Mouse (Mus musculus) embryonic facial prominence, embryonic 14.5 days (tissue): ENCODE data around the gene Fam107b. TPM values are rescaled to one million over a fixed set of nuclear protein-coding genes. Genes with fewer than 3 reads are reported as not detected.

Experiments
- ATAC-seq: fragments of 200-750 bp; cut with Nextera tagmentation; 2 replicates; pipeline ENCODE4 v1.8.0; 2017; ENCODE audit warnings: low read depth, moderate number of reproducible peaks, moderate TSS enrichment
- DNase-seq: peaks from one replicate; pipeline ENCODE4 v3.0.0-alpha.2; 2015; ENCODE audit warnings: low spot score
- H3K27ac ChIP-seq: fragments of 300-500 bp; sonication (generic); replicated peaks from 2 replicates; pipeline ENCODE4 v1.5.1; 2014; ENCODE audit warnings: low read depth, mild to moderate bottlenecking, low read length, moderate library complexity
- H3K27me3 ChIP-seq: fragments of 300-500 bp; sonication (generic); replicated peaks from 2 replicates; pipeline ENCODE4 v1.6.1; 2014; ENCODE audit warnings: low read length; ENCODE audit not compliant: control insufficient read depth, insufficient read depth
- H3K36me3 ChIP-seq: fragments of 300-500 bp; sonication (generic); 2 replicates; pipeline ENCODE4 v1.6.1; 2014; ENCODE audit warnings: low read length, mixed read lengths; ENCODE audit not compliant: control insufficient read depth, insufficient read depth
- H3K4me1 ChIP-seq: fragments of 300-500 bp; sonication (generic); 2 replicates; pipeline ENCODE4 v1.6.1; 2014; ENCODE audit warnings: antibody characterized with exemption, low read length; ENCODE audit not compliant: control insufficient read depth, insufficient read depth
- H3K4me2 ChIP-seq: fragments of 300-500 bp; sonication (generic); 2 replicates; pipeline ENCODE4 v1.6.1; 2014; ENCODE audit warnings: low read depth, mild to moderate bottlenecking, low read length, moderate library complexity, mixed read lengths
- H3K4me3 ChIP-seq: fragments of 300-500 bp; sonication (generic); 2 replicates; pipeline ENCODE4 v1.5.1; 2014; ENCODE audit warnings: low read depth, mild to moderate bottlenecking, low read length
- H3K9ac ChIP-seq: fragments of 300-500 bp; sonication (generic); 2 replicates; pipeline ENCODE4 v1.6.1; 2014; ENCODE audit warnings: low read depth, mild to moderate bottlenecking, low read length, moderate library complexity, mixed read lengths
- H3K9me3 ChIP-seq: fragments of 300-500 bp; sonication (generic); 2 replicates; pipeline ENCODE4 v1.6.1; 2016; ENCODE audit warnings: low read length; ENCODE audit not compliant: control insufficient read depth
- WGBS: fragments of 180-500 bp; shearing (Covaris S2); extraction: QIAGEN DNeasy Blood & Tissue Kit; methylation state at CpG from one replicate; pipeline ENCODE4 v1.1.7; 2014; 5-methylcytosine and 5-hydroxymethylcytosine counted together
- polyA plus RNA-seq: library from polyadenylated mRNA; unstranded; fragments of >200 nt; fragmentation: Nextera tagmentation; extraction: Ambion mirVana; gene quantifications from 2 replicates; pipeline ENCODE4 v1.2.1, GENCODE M21; 2014

The Fam107b gene
- polyA plus RNA-seq, 1 experiment from 2014 or later, result 40.4 TPM

GRCm38 (mm10) chr2:3594663-3595318 lies 24.5 kb downstream of the Fam107b start:
- 65% methylated on average over 2 of the region's 2 CpGs for WGBS
- no peaks in the 10 kb centered on the region for H3K4me1 ChIP-seq
- no peak overlapping the region for H3K4me3 ChIP-seq
- no peak overlapping the region for H3K9ac ChIP-seq
- H3K9me3 ChIP-seq, result no peaks in the 10 kb centered on the region
- H3K27ac ChIP-seq, result no peak overlapping the region
- no peak overlapping the region for H3K4me2 ChIP-seq
- DNase-seq (no peak), ATAC-seq (no peak)
- no peaks in the 10 kb centered on the region for H3K36me3 ChIP-seq
- no peaks in the 10 kb centered on the region for H3K27me3 ChIP-seq

DNA sequence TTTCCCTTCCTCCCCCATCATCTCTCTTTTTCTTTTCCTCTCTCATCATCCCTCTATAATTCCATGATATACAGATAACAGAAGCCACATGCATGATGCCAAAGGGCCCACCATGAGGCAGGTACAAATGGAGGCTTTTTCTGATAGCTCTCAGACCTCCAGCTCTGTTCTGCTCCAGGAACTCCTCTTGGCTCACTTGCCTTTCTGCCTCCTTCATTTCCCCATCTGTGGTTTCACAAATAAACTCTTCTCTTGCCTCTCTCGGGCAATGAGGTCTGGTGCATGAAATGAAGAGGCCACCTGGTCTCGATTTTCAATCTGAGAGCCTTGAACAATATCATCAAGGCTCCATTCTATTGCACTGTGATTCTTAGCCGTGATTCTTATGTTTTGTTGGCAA lies 30.1 kb downstream of the Fam107b start:
- Histone ChIP-seq H3K9ac (no peak overlapping the region), H3K9me3 (no peaks in the 10 kb centered on the region), H3K4me3 (no peak overlapping the region), H3K4me1 (no peaks in the 10 kb centered on the region), H3K27ac (no peak overlapping the region), H3K36me3 (no peaks in the 10 kb centered on the region), H3K27me3 (no peaks in the 10 kb centered on the region), H3K4me2 (no peak overlapping the region)
- no peak for ATAC-seq
- 47% methylated on average over 3 of the region's 3 CpGs for WGBS
- no peak for DNase-seq

- Histone ChIP-seq H3K9ac (no peak overlapping the region), H3K4me1 (no peaks in the 10 kb centered on the region), H3K27ac (no peak overlapping the region), H3K27me3 (no peaks in the 10 kb centered on the region), H3K9me3 (no peaks in the 10 kb centered on the region), H3K4me2 (no peak overlapping the region), H3K36me3 (no peaks in the 10 kb centered on the region), H3K4me3 (no peak overlapping the region)
- no peak for DNase-seq
- 81% methylated on average over 3 of the region's 3 CpGs for WGBS
- ATAC-seq, result no peak
Observed at GRCm38 (mm10) chr2:3602599-3602998, 32.3 kb downstream of the Fam107b start.

DNA sequence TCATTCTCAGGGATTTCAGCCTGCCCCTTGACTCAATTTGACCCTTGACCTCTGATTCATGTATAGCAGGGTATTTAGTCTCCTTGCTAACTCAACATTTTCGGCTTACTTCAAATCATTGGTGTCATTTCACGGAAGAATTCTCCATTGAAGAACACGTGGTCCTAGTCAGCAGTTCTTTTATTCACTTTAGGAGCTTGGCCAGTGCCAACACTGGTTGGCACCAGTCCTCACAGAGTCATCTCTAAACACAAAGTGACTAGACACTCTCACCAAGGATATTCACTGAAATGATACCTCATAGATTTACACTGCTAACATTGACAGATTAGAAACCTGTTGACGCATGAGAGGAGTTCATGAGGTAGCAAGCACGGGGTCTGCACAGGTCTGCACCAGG lies 32.9 kb downstream of the Fam107b start:
- Histone ChIP-seq H3K4me1 (no peaks in the 10 kb centered on the region), H3K9ac (no peak overlapping the region), H3K4me2 (no peak overlapping the region), H3K36me3 (no peaks in the 10 kb centered on the region), H3K27ac (no peak overlapping the region), H3K9me3 (no peaks in the 10 kb centered on the region), H3K4me3 (no peak overlapping the region), H3K27me3 (no peaks in the 10 kb centered on the region)
- WGBS, result 82% methylated on average over 5 of the region's 5 CpGs
- ATAC-seq, result no peak
- no peak for DNase-seq

GRCm38 (mm10) chr2:3608868-3609854 lies 38.9 kb downstream of the Fam107b start:
- no peaks in the 10 kb centered on the region for H3K27me3 ChIP-seq
- WGBS, result 58% methylated on average over 8 of the region's 8 CpGs
- H3K4me2 ChIP-seq, result no peak overlapping the region
- H3K9ac ChIP-seq, result no peak overlapping the region
- H3K36me3 ChIP-seq, result no peaks in the 10 kb centered on the region
- no peak for ATAC-seq
- no peaks in the 10 kb centered on the region for H3K9me3 ChIP-seq
- DNase-seq, result no peak
- H3K4me1 ChIP-seq, result no peaks in the 10 kb centered on the region
- no peak overlapping the region for H3K4me3 ChIP-seq
- H3K27ac ChIP-seq, result no peak overlapping the region

DNA sequence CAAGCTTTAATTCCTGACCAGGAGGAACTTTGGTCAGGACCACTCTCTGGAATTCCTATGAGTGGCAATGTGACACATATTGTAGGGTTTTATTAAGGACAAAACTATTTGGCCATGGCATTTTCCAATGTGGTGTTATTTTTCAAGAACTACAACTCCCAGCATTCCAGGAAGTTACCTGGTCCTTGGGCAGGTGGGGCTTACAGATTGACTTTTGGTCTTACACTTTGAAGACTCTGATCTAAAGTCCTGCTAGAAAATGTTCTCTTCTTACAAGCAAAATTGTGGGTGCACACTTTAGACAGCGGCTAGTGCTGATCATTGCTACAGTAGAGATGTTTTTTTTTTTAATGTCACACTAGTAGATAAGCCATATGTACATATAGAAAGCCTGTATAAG lies 48.2 kb downstream of the Fam107b start:
- DNase-seq, result no peak
- WGBS, result 91% methylated on average over 1 of the region's 1 CpGs
- Histone ChIP-seq H3K4me3 (no peak overlapping the region), H3K36me3 (no peaks in the 10 kb centered on the region), H3K27ac (no peak overlapping the region), H3K9me3 (no peaks in the 10 kb centered on the region), H3K9ac (no peak overlapping the region), H3K27me3 (no peaks in the 10 kb centered on the region), H3K4me1 (no peaks in the 10 kb centered on the region), H3K4me2 (no peak overlapping the region)
- ATAC-seq, result no peak

DNA sequence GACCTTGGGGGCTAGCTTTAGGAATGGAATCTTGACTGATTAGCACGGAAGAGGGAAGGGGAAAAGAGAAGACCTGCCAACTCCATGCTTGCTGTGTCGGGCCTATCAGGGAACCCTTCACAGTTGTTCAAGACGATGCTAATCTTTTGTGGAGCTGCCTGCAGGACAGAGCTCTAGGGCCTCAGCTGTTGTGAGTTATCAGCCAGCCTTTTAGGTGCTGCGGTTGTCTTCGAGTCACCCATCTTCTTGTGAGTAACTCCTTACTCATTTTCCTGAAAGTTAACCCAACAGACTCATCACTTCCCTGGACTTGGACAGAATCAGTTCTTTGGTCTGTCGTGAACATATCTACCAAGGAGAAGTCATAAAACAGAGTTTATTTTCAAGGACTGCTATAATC lies 51.3 kb downstream of the Fam107b start:
- H3K4me3 ChIP-seq, result no peak overlapping the region
- no peaks in the 10 kb centered on the region for H3K9me3 ChIP-seq
- WGBS, result 69% methylated on average over 6 of the region's 6 CpGs
- H3K36me3 ChIP-seq, result no peaks in the 10 kb centered on the region
- no peaks in the 10 kb centered on the region for H3K27me3 ChIP-seq
- no peak overlapping the region for H3K4me2 ChIP-seq
- H3K4me1 ChIP-seq, result no peaks in the 10 kb centered on the region
- no peak overlapping the region for H3K9ac ChIP-seq
- no peak for DNase-seq
- ATAC-seq, result no peak
- no peak overlapping the region for H3K27ac ChIP-seq

DNA sequence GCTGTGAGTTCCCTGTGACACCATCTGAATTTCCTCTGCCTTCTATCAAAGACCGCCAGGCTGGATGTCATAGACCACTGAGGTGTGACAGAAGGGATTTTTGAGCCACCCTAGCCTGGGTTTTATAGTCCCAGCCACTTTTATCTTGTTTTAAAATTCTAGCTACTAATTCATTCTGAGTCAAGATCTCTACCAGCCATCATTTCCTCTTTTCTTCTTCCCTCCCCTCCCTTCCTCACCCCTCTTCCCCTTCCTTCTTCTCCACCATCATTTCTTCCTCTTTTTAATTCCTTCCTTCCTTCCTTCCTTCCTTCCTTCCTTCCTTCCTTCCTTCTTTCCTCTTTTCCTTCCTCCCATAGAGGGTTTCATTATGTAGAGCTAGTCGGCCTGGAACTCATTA lies 51.9 kb downstream of the Fam107b start:
- Histone ChIP-seq H3K27me3 (no peaks in the 10 kb centered on the region), H3K4me1 (no peaks in the 10 kb centered on the region), H3K9me3 (no peaks in the 10 kb centered on the region), H3K4me3 (no peak overlapping the region), H3K4me2 (no peak overlapping the region), H3K9ac (no peak overlapping the region), H3K27ac (no peak overlapping the region), H3K36me3 (no peaks in the 10 kb centered on the region)
- ATAC-seq, result no peak
- 86% methylated on average over 2 of the region's 2 CpGs for WGBS
- DNase-seq, result no peak
